Mouse (Mus musculus) MEL (cell line): Measurements from ENCODE around the gene Arrb1. TPM values are rescaled to one million over a fixed set of nuclear protein-coding genes. Genes with fewer than 3 reads are reported as not detected.

ENCODE experiments used
- DNase-seq: peaks from one replicate; pipeline ENCODE4 v3.0.0; 2011; ENCODE audit warnings: low read depth, low spot score
- H3K27ac ChIP-seq: 2 replicates; pipeline ENCODE4 v1.5.1; 2012; ENCODE audit warnings: low read depth, mild to moderate bottlenecking, control low read depth, low read length, moderate library complexity; ENCODE audit not compliant: control insufficient read depth
- H3K27me3 ChIP-seq, 2 experiments: fragments of 150-350 bp in 1 of 2; sonication (generic) in 1 of 2; 2 replicates each; pipeline ENCODE4 v1.6.1; 2012; ENCODE audit warnings: low read length in 2 of 2, mild to moderate bottlenecking in 2 of 2, improper control_type of control experiment in 1 of 2, moderate library complexity in 1 of 2; ENCODE audit not compliant: insufficient read depth in 2 of 2, control insufficient read depth in 1 of 2
- H3K36me3 ChIP-seq, 2 experiments: 2 replicates each; pipeline ENCODE4 v1.6.1; 2012 to 2014; ENCODE audit warnings: low read length in 2 of 2, improper control_type of control experiment in 1 of 2, inconsistent platforms in 1 of 2, mild to moderate bottlenecking in 1 of 2; ENCODE audit not compliant: insufficient read depth in 2 of 2, control insufficient read depth in 1 of 2
- H3K4me1 ChIP-seq, 2 experiments: fragments of 150-350 bp in 1 of 2; sonication (generic) in 1 of 2; 2 replicates each; pipeline ENCODE4 v1.6.1; 2012; ENCODE audit warnings: low read length in 2 of 2, improper control_type of control experiment in 1 of 2, mild to moderate bottlenecking in 1 of 2; ENCODE audit not compliant: insufficient read depth in 2 of 2, control insufficient read depth in 1 of 2
- H3K4me3 ChIP-seq, 2 experiments: fragments of 150-350 bp in 1 of 2; sonication (generic) in 1 of 2; 2 replicates each; pipeline ENCODE4 v1.5.1; 2012; ENCODE audit warnings: low read depth in 2 of 2, low read length in 2 of 2, mild to moderate bottlenecking in 2 of 2, moderate library complexity in 2 of 2, control low read depth in 1 of 2, improper control_type of control experiment in 1 of 2; ENCODE audit not compliant: control insufficient read depth in 1 of 2, insufficient read depth in 1 of 2
- H3K79me2 ChIP-seq: 2 replicates; pipeline ENCODE4 v1.6.1; 2012; ENCODE audit warnings: mild to moderate bottlenecking, low read length, moderate library complexity; ENCODE audit not compliant: control insufficient read depth, poor library complexity, insufficient read depth
- H3K9ac ChIP-seq: 2 replicates; pipeline ENCODE4 v1.6.1; 2012; ENCODE audit warnings: low read depth, mild to moderate bottlenecking, control low read depth, low read length, moderate library complexity; ENCODE audit not compliant: control insufficient read depth, poor library complexity, severe bottlenecking
- H3K9me3 ChIP-seq: fragments of 150-350 bp; sonication (generic); replicated peaks from 2 replicates; pipeline ENCODE4 v1.6.1; 2012; ENCODE audit warnings: mild to moderate bottlenecking, low read length, improper control_type of control experiment, moderate library complexity; ENCODE audit not compliant: insufficient read depth
- BHLHE40 ChIP-seq: IDR thresholded peaks from 2 replicates; pipeline ENCODE4 v1.6.1; 2012; ENCODE audit warnings: low read depth, mild to moderate bottlenecking, inconsistent platforms, low read length, improper control_type of control experiment, borderline replicate concordance
- CHD2 ChIP-seq: IDR thresholded peaks from 2 replicates; pipeline ENCODE4 v1.6.1; 2011; ENCODE audit warnings: low read length, improper control_type of control experiment
- ELF1 ChIP-seq: IDR thresholded peaks from 2 replicates; pipeline ENCODE4 v1.6.1; 2014; ENCODE audit warnings: low read depth, mild to moderate bottlenecking, inconsistent platforms, low read length, improper control_type of control experiment, moderate library complexity
- JUND ChIP-seq: IDR thresholded peaks from 2 replicates; pipeline ENCODE4 v1.6.1; 2011; ENCODE audit warnings: low read depth, mild to moderate bottlenecking, improper control_type of control experiment, low read length
- MAX ChIP-seq: IDR thresholded peaks from 2 replicates; pipeline ENCODE4 v1.6.1; 2011; ENCODE audit warnings: low read length, improper control_type of control experiment
- MXI1 ChIP-seq: IDR thresholded peaks from 2 replicates; pipeline ENCODE4 v1.6.1; 2011; ENCODE audit warnings: mild to moderate bottlenecking, low read depth, low read length, improper control_type of control experiment
- MYB ChIP-seq: IDR thresholded peaks from 2 replicates; pipeline ENCODE4 v1.6.1; 2011; ENCODE audit warnings: mild to moderate bottlenecking, low read depth, low read length, improper control_type of control experiment
- MYC ChIP-seq: IDR thresholded peaks from 2 replicates; pipeline ENCODE4 v1.6.1; 2011; ENCODE audit warnings: low read depth, mild to moderate bottlenecking, low read length, improper control_type of control experiment, moderate library complexity
- NRF1 ChIP-seq: IDR thresholded peaks from 2 replicates; pipeline ENCODE4 v1.6.1; 2014; ENCODE audit warnings: low read depth, mild to moderate bottlenecking, inconsistent platforms, low read length, improper control_type of control experiment, moderate library complexity; ENCODE audit not compliant: poor library complexity, insufficient read depth, severe bottlenecking
- POLR2AphosphoS5 ChIP-seq: IDR thresholded peaks from 2 replicates; pipeline ENCODE4 v1.6.1; 2012; ENCODE audit warnings: low read depth, borderline replicate concordance, mild to moderate bottlenecking, inconsistent platforms, low read length, moderate library complexity, mixed read lengths
- SIN3A ChIP-seq: IDR thresholded peaks from 2 replicates; pipeline ENCODE4 v1.6.1; 2012; ENCODE audit warnings: low read length, improper control_type of control experiment, inconsistent platforms
- TCF12 ChIP-seq: IDR thresholded peaks from 2 replicates; pipeline ENCODE4 v1.6.1; 2014; ENCODE audit warnings: low read depth, mild to moderate bottlenecking, inconsistent platforms, low read length, improper control_type of control experiment, moderate library complexity
- USF2 ChIP-seq, 2 experiments: IDR thresholded peaks; 2 replicates each; pipeline ENCODE4 v1.6.1; 2011 to 2012; ENCODE audit warnings: improper control_type of control experiment in 2 of 2, low read length in 2 of 2, borderline replicate concordance in 1 of 2, inconsistent platforms in 1 of 2, low read depth in 1 of 2, mild to moderate bottlenecking in 1 of 2; ENCODE audit not compliant: insufficient read depth in 1 of 2
- polyA plus RNA-seq, 2 experiments: library from polyadenylated mRNA; stranded (reverse) in 1 of 2; unstranded in 1 of 2; fragments of >175 nt in 1 of 2; fragments of >200 nt in 1 of 2; gene quantifications; 2 replicates each; pipeline versions ENCODE4 v1.2.1 to v1.2.4; 2012; ENCODE audit warnings: low replicate concordance in 2 of 2, low read depth in 1 of 2; ENCODE audit not compliant: insufficient read length in 2 of 2, insufficient read depth in 1 of 2, missing spikeins in 1 of 2
- total RNA-seq: library from RNA; depleted of rRNA; stranded (reverse); fragments of 300-350 nt; gene quantifications from 2 replicates; pipeline ENCODE4 v1.2.3, GENCODE M21; 2012

The Arrb1 gene
- total and polyA plus RNA-seq, 3 experiments, result 27.0 to 67.7 (median 62.7) TPM

DNA sequence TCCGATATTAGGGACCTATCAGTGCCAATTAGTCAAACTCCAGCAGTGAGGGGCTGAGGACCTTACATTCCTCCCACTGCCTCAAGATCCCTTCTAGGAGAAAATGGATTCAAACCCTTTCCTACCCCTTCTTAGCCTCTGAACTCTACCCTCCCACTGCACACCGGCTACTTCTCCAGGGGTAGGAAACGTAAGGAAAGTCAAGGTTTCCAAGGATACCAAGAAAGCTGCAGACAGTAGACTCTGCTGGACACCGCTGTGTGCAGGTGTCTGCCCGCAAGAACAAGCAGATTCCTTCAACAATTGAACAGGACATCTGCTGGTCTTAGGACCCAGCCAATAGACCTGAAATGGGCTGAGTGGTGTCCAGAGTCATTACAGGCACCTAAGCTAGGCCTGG, 765 bp upstream of the Arrb1 start:
- Histone ChIP-seq H3K9ac (peak overlapping the region; percentile 41), H3K9me3 (no peaks in the 10 kb centered on the region), H3K27me3 (no peaks in the 10 kb centered on the region), H3K4me1 (peaks cover 19 to 71% of the 10 kb centered on the region in 2 experiments), H3K27ac (peak overlapping the region; percentile 90), H3K4me3 (no peak overlapping the region), H3K36me3 (peaks cover 0 to 60% of the 10 kb centered on the region in 2 experiments; a peak in 2 of 4 replicates), H3K79me2 (peaks cover 34% of the 10 kb centered on the region)
- DNase-seq, result no peak
- no peak for TF ChIP-seq BHLHE40

- peak; percentile 76 for DNase-seq
- peak overlapping the region; percentile 89 for H3K9ac ChIP-seq
- TF ChIP-seq SIN3A (peak; percentile 62; the same call in 1 of the 2 replicates), MXI1 (peak; percentile 77), NRF1 (no peak), ELF1 (no peak), POLR2AphosphoS5 (peak; percentile 70; the same call in 1 of the 2 replicates), JUND (no peak), MAX (peak; percentile 29; the same call in 1 of the 2 replicates), USF2 (IDR thresholded peaks at IDR 0.05; ENCODE audit: borderline replicate concordance in 1 of 2, insufficient read depth in 1 of 2, low read depth in 1 of 2, low read length in 2 of 2) (no peak), TCF12 (0 out of 2 replicates have a peak, but pooled peaks have one; percentile 5), MYC (peak; percentile 26; the same call in 1 of the 2 replicates), CHD2 (no peak), MYB (no peak)
- peaks cover 0 to 52% of the 10 kb centered on the region in 2 experiments; a peak in 2 of 4 replicates for H3K36me3 ChIP-seq
- peaks cover 19 to 65% of the 10 kb centered on the region in 2 experiments for H3K4me1 ChIP-seq
- no peaks in the 10 kb centered on the region for H3K27me3 ChIP-seq
- H3K27ac ChIP-seq, result peak overlapping the region; percentile 99
- H3K4me3 ChIP-seq, result peak overlapping the region; percentile 71 to 92
- H3K79me2 ChIP-seq, result peaks cover 43% of the 10 kb centered on the region
- no peaks in the 10 kb centered on the region for H3K9me3 ChIP-seq
Measured at GRCm38 (mm10) chr7:99535741-99536501, 655 bp downstream of the Arrb1 start.
